Mouse (Mus musculus): Measurements from ENCODE around the gene Mansc4.
A peak's percentile ranks its signal among the peaks of the same experiment; 100 is the strongest.

- TF ChIP-seq CTCF (IDR thresholded peaks at IDR 0.05) (no peak), EP300 (IDR thresholded peaks at IDR 0.05; ENCODE audit: insufficient read depth, low read depth, low read length) (0 out of 2 replicates have a peak, but pooled peaks have one; percentile 8)
Measured at GRCm38 (mm10) chr6:147091136-147092120, 4.6 kb upstream of the Mansc4 start, which contains the start of gene Klhl42.
